Mouse (Mus musculus): Measurements from ENCODE around the gene Ppp1r14b. TPM values are rescaled to one million over a fixed set of nuclear protein-coding genes. Genes with fewer than 3 reads are reported as not detected.
A peak's percentile ranks its signal among the peaks of the same experiment; 100 is the strongest.

Gene Ppp1r14b
- polyA plus RNA-seq, 1 experiment from 2014 or later: 44.8 TPM

- no peaks in the 10 kb centered on the region for H3K9me3 ChIP-seq (ENCODE audit: control insufficient read depth, low read length)
- H3K27me3 ChIP-seq (ENCODE audit: control insufficient read depth, insufficient read depth, low read depth, low read length): no peaks in the 10 kb centered on the region
- no peak overlapping the region for H3K9ac ChIP-seq (ENCODE audit: low read length)
- ATAC-seq (ENCODE audit: low read depth): no peak
- no peak overlapping the region for H3K4me2 ChIP-seq (ENCODE audit: low read depth, low read length)
- peaks cover 22% of the 10 kb centered on the region for H3K36me3 ChIP-seq (ENCODE audit: control insufficient read depth, insufficient read depth, low read length)
- H3K4me3 ChIP-seq (ENCODE audit: low read length): peak overlapping the region; percentile 10; the same call in 1 of the 2 replicates
- no peaks in the 10 kb centered on the region for H3K4me1 ChIP-seq (replicated peaks; ENCODE audit: control insufficient read depth, insufficient read depth, low read length)
- no peak overlapping the region for H3K27ac ChIP-seq (ENCODE audit: low read length)
- WGBS: 80% methylated on average over 11 of the region's 11 CpGs
Measured at GRCm38 (mm10) chr19:7018546-7018945, 43.8 kb downstream of the Ppp1r14b start.

- Histone ChIP-seq H3K9ac (ENCODE audit: low read length) (no peak within 1 kb of the TSS), H3K36me3 (ENCODE audit: control insufficient read depth, insufficient read depth, low read length) (peaks cover 26% of the 10 kb centered on the region), H3K9me3 (ENCODE audit: control insufficient read depth, low read length) (no peaks in the 10 kb centered on the region), H3K4me1 (replicated peaks; ENCODE audit: control insufficient read depth, insufficient read depth, low read length) (no peaks in the 10 kb centered on the region), H3K4me2 (ENCODE audit: low read depth, low read length) (no peak within 1 kb of the TSS), H3K27me3 (ENCODE audit: control insufficient read depth, insufficient read depth, low read depth, low read length) (no peaks in the 10 kb centered on the region), H3K4me3 (ENCODE audit: low read length) (peak within 1 kb of the TSS; percentile 10; the same call in 1 of the 2 replicates), H3K27ac (ENCODE audit: low read length) (no peak within 1 kb of the TSS)
- 61% methylated on average over 5 of the region's 5 CpGs for WGBS
- peak; percentile 44; the same call in 1 of the 2 replicates for ATAC-seq (ENCODE audit: low read depth)
Measured at GRCm38 (mm10) chr19:7019191-7019590, 44.4 kb downstream of the Ppp1r14b start, which contains the start of gene Fermt3. Gene Fermt3, minus strand, starts transcription at chr19:7019469.

- ATAC-seq (ENCODE audit: low read depth): peak; percentile 41; the same call in 1 of the 2 replicates
- Histone ChIP-seq H3K9ac (ENCODE audit: low read length) (no peak overlapping the region), H3K4me3 (ENCODE audit: low read length) (no peak overlapping the region), H3K4me1 (replicated peaks; ENCODE audit: control insufficient read depth, insufficient read depth, low read length) (no peaks in the 10 kb centered on the region), H3K9me3 (ENCODE audit: control insufficient read depth, low read length) (no peaks in the 10 kb centered on the region), H3K4me2 (ENCODE audit: low read depth, low read length) (no peak overlapping the region), H3K27me3 (ENCODE audit: control insufficient read depth, insufficient read depth, low read depth, low read length) (no peaks in the 10 kb centered on the region), H3K36me3 (ENCODE audit: control insufficient read depth, insufficient read depth, low read length) (peaks cover 34% of the 10 kb centered on the region), H3K27ac (ENCODE audit: low read length) (no peak overlapping the region)
- WGBS: 49% methylated on average over 3 of the region's 3 CpGs
Measured at GRCm38 (mm10) chr19:7020224-7020641, 45.5 kb downstream of the Ppp1r14b start.

Other genes with a start within 250 kb of the Ppp1r14b start
- gene Rps6ka4, start 134.3 kb upstream of the Ppp1r14b start, polyA plus RNA-seq (2015; fragmentation: Nextera tagmentation; extraction: Ambion mirVana): 39.1 and 41.5 TPM in 2 replicates
- 1.6 and 3.0 TPM in 2 replicates for gene Ccdc88b, start 116.8 kb upstream of the Ppp1r14b start, polyA plus RNA-seq (2015; fragmentation: Nextera tagmentation; extraction: Ambion mirVana)
- 136 and 137 TPM in 2 replicates for gene Trmt112, start 65.3 kb upstream of the Ppp1r14b start, polyA plus RNA-seq (2015; fragmentation: Nextera tagmentation; extraction: Ambion mirVana)
- 283 and 302 TPM in 2 replicates for gene Prdx5, start 64.9 kb upstream of the Ppp1r14b start, polyA plus RNA-seq (2015; fragmentation: Nextera tagmentation; extraction: Ambion mirVana)
- 8.5 and 9.9 TPM in 2 replicates for gene Esrra, start 53.2 kb upstream of the Ppp1r14b start, polyA plus RNA-seq (2015; fragmentation: Nextera tagmentation; extraction: Ambion mirVana)
- gene Catsperz, start 49.6 kb upstream of the Ppp1r14b start, polyA plus RNA-seq (2015; fragmentation: Nextera tagmentation; extraction: Ambion mirVana): 2.5 TPM in 2 replicates
- 0.21 and 0.96 TPM in 2 replicates for gene Kcnk4, start 40.5 kb upstream of the Ppp1r14b start, polyA plus RNA-seq (2015; fragmentation: Nextera tagmentation; extraction: Ambion mirVana)
- gene Bad, start 33.1 kb upstream of the Ppp1r14b start, polyA plus RNA-seq (2015; fragmentation: Nextera tagmentation; extraction: Ambion mirVana): 82.5 and 90.7 TPM in 2 replicates
- gene Gpr137, start 32.5 kb upstream of the Ppp1r14b start, polyA plus RNA-seq (2015; fragmentation: Nextera tagmentation; extraction: Ambion mirVana): 25.2 TPM in 2 replicates
- 49.1 and 49.8 TPM in 2 replicates for gene Plcb3, start 1.5 kb downstream of the Ppp1r14b start, polyA plus RNA-seq (2015; fragmentation: Nextera tagmentation; extraction: Ambion mirVana)
- 125 and 151 TPM in 2 replicates for gene Fkbp2, start 5.5 kb downstream of the Ppp1r14b start, polyA plus RNA-seq (2015; fragmentation: Nextera tagmentation; extraction: Ambion mirVana)
- 20.8 and 28.9 TPM in 2 replicates for gene Vegfb, start 12.7 kb downstream of the Ppp1r14b start, polyA plus RNA-seq (2015; fragmentation: Nextera tagmentation; extraction: Ambion mirVana)
- 26.4 and 30.3 TPM in 2 replicates for gene Dnajc4, start 17.6 kb downstream of the Ppp1r14b start, polyA plus RNA-seq (2015; fragmentation: Nextera tagmentation; extraction: Ambion mirVana)
- gene Nudt22, start 21.1 kb downstream of the Ppp1r14b start, polyA plus RNA-seq (2015; fragmentation: Nextera tagmentation; extraction: Ambion mirVana): 22.6 and 23.7 TPM in 2 replicates
- gene Trpt1, start 21.2 kb downstream of the Ppp1r14b start, polyA plus RNA-seq (2015; fragmentation: Nextera tagmentation; extraction: Ambion mirVana): 10.9 and 12.3 TPM in 2 replicates
- gene Fermt3, start 44.5 kb downstream of the Ppp1r14b start, polyA plus RNA-seq (2015; fragmentation: Nextera tagmentation; extraction: Ambion mirVana): 11.1 and 15.6 TPM in 2 replicates
- gene Stip1, start 65.0 kb downstream of the Ppp1r14b start, polyA plus RNA-seq (2015; fragmentation: Nextera tagmentation; extraction: Ambion mirVana): 220 and 243 TPM in 2 replicates
- 15.3 and 17.6 TPM in 2 replicates for gene Macrod1, start 81.8 kb downstream of the Ppp1r14b start, polyA plus RNA-seq (2015; fragmentation: Nextera tagmentation; extraction: Ambion mirVana)
- 0.99 and 1.1 TPM in 2 replicates for gene Flrt1, start 130.8 kb downstream of the Ppp1r14b start, polyA plus RNA-seq (2015; fragmentation: Nextera tagmentation; extraction: Ambion mirVana)
- gene Otub1, start 231.3 kb downstream of the Ppp1r14b start, polyA plus RNA-seq (2015; fragmentation: Nextera tagmentation; extraction: Ambion mirVana): 176 and 187 TPM in 2 replicates
- gene Cox8a, start 242.6 kb downstream of the Ppp1r14b start, polyA plus RNA-seq (2015; fragmentation: Nextera tagmentation; extraction: Ambion mirVana): 899 and 904 TPM in 2 replicates